Mouse (Mus musculus) liver, embryonic 11.5 days (tissue): ENCODE results near the gene Tmed4. TPM values are rescaled to one million over a fixed set of nuclear protein-coding genes. Genes with fewer than 3 reads are reported as not detected.

Experiments
- ATAC-seq: fragments of 200-750 bp; cut with Nextera tagmentation; replicated peaks from 2 replicates; pipeline ENCODE4 v1.8.0; 2017; ENCODE audit warnings: moderate number of reproducible peaks, mild to moderate bottlenecking, moderate TSS enrichment, moderate library complexity; ENCODE audit not compliant: low FRiP score
- DNase-seq: peaks from one replicate; pipeline ENCODE4 v3.0.0-alpha.2; 2017; ENCODE audit warnings: low spot score
- H3K27ac ChIP-seq: fragments of 300-500 bp; sonication (generic); 2 replicates; pipeline ENCODE4 v1.5.1; 2014; ENCODE audit warnings: mild to moderate bottlenecking, low read depth, low read length, control low read depth
- H3K27me3 ChIP-seq: fragments of 300-500 bp; sonication (generic); replicated peaks from 2 replicates; pipeline ENCODE4 v1.6.1; 2014; ENCODE audit warnings: low read length, mixed read lengths; ENCODE audit not compliant: control insufficient read depth, insufficient read depth
- H3K36me3 ChIP-seq: fragments of 300-500 bp; sonication (generic); 2 replicates; pipeline ENCODE4 v1.6.1; 2014; ENCODE audit warnings: mild to moderate bottlenecking, low read length, moderate library complexity, mixed read lengths; ENCODE audit not compliant: control insufficient read depth, insufficient read depth
- H3K4me1 ChIP-seq: fragments of 300-500 bp; sonication (generic); replicated peaks from 2 replicates; pipeline ENCODE4 v1.6.1; 2014; ENCODE audit warnings: low read length, mixed read lengths; ENCODE audit not compliant: control insufficient read depth, insufficient read depth
- H3K4me2 ChIP-seq: fragments of 300-500 bp; sonication (generic); 2 replicates; pipeline ENCODE4 v1.6.1; 2014; ENCODE audit warnings: mild to moderate bottlenecking, control low read depth, moderate library complexity
- H3K4me3 ChIP-seq: fragments of 300-500 bp; sonication (generic); 2 replicates; pipeline ENCODE4 v1.5.1; 2014; ENCODE audit warnings: low read depth, low read length, control low read depth
- H3K9ac ChIP-seq: fragments of 300-500 bp; sonication (generic); 2 replicates; pipeline ENCODE4 v1.6.1; 2014; ENCODE audit warnings: low read depth, low read length, control low read depth
- H3K9me3 ChIP-seq: fragments of 300-500 bp; sonication (generic); 2 replicates; pipeline ENCODE4 v1.6.1; 2016; ENCODE audit warnings: low read length, inconsistent platforms, mixed read lengths; ENCODE audit not compliant: control insufficient read depth
- WGBS: fragments of 180-500 bp; shearing (Covaris S2); extraction: QIAGEN DNeasy Blood & Tissue Kit; methylation state at CpG from one replicate; pipeline ENCODE4 v1.1.7; 2014; 5-methylcytosine and 5-hydroxymethylcytosine counted together
- polyA plus RNA-seq: library from polyadenylated mRNA; unstranded; fragments of >200 nt; fragmentation: Nextera tagmentation; extraction: Ambion mirVana; gene quantifications from 2 replicates; pipeline ENCODE4 v1.2.1, GENCODE M21; 2014

The Tmed4 gene
- polyA plus RNA-seq, 1 experiment from 2014 or later, result 76.2 TPM

GRCm38 (mm10) chr11:6302793-6303192 is 28.1 kb upstream of the Tmed4 start:
- H3K9me3 ChIP-seq, result no peaks in the 10 kb centered on the region
- H3K4me2 ChIP-seq, result no peak overlapping the region
- H3K9ac ChIP-seq, result no peak overlapping the region
- peaks cover 27% of the 10 kb centered on the region for H3K36me3 ChIP-seq
- no peak for ATAC-seq
- WGBS, result 88% methylated on average over 2 of the region's 2 CpGs
- no peaks in the 10 kb centered on the region for H3K27me3 ChIP-seq
- no peak overlapping the region for H3K4me3 ChIP-seq
- H3K27ac ChIP-seq, result no peak overlapping the region
- DNase-seq, result no peak
- no peaks in the 10 kb centered on the region for H3K4me1 ChIP-seq

DNA sequence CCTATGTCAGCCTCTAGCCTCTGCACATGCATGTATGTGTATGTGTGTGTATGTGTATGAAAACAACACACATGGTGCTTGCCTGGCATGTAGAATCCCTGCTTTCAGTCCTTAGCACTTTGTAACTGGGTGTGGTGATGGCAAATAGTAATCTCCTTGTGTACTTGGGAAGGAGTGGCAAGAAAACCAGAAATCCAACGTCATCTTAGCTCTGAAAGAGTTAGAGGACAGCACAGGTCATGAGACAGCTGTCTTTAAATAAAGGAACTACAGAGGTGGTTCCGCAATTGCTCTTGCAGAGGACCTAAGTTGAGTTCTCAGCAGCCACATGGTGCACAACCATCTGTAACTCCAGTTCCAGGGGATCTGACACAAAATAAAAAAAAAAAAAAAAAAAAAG is 24.8 kb upstream of the Tmed4 start:
- Histone ChIP-seq H3K9me3 (no peaks in the 10 kb centered on the region), H3K36me3 (peaks cover 28% of the 10 kb centered on the region), H3K27me3 (no peaks in the 10 kb centered on the region), H3K27ac (no peak overlapping the region), H3K9ac (no peak overlapping the region), H3K4me1 (peaks cover 11% of the 10 kb centered on the region), H3K4me3 (no peak overlapping the region), H3K4me2 (no peak overlapping the region)
- DNase-seq, result no peak
- WGBS, result 78% methylated on average over 2 of the region's 2 CpGs
- ATAC-seq, result no peak

DNA sequence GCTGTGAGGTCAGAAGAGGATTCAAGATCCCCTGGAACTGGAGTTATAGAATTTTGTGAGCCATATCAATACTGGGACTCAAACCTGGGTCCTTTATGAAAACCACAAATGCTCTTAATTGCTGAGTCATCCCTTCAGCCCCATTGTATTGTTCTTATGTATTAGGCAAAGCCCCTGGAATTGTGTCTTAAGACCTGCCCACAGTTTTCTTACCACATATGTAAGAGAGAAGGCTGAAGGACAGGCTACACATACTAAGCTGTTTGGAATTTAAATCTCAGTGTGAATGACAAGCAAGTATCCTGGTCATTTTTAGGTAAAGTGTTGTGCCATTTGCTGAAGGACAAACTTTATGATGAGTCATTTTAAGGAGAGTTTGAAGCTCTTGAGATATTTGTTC is 21.4 kb upstream of the Tmed4 start:
- Histone ChIP-seq H3K36me3 (peaks cover 23% of the 10 kb centered on the region), H3K4me3 (no peak overlapping the region), H3K4me1 (peaks cover 21% of the 10 kb centered on the region), H3K9ac (no peak overlapping the region), H3K4me2 (no peak overlapping the region), H3K9me3 (no peaks in the 10 kb centered on the region), H3K27me3 (no peaks in the 10 kb centered on the region), H3K27ac (no peak overlapping the region)
- no peak for ATAC-seq
- DNase-seq, result no peak

DNA sequence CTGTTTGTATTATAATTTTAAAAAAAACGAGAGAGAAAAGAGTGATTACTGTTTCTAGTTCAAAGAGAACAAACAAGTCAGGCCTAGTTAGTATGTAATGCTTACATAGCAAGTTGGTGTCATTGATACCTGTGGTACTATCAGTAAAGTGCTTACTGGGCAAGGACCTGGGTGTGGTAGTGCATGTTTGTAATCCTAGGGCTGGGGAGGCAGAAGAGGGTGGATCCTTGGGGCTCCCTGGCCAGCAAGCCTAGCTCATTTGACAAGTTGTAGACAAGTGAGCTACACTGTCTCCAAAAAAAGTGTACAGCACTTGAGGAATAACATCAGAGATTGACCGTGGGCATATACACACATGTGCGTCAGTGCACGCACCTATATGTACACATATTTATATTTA is 20.0 kb upstream of the Tmed4 start:
- 82% methylated on average over 4 of the region's 4 CpGs for WGBS
- Histone ChIP-seq H3K9ac (no peak overlapping the region), H3K4me2 (peak overlapping the region; percentile 78), H3K27ac (peak overlapping the region; percentile 85), H3K36me3 (peaks cover 19% of the 10 kb centered on the region), H3K4me1 (peaks cover 21% of the 10 kb centered on the region), H3K4me3 (no peak overlapping the region; the same call in 1 of the 2 replicates), H3K9me3 (no peaks in the 10 kb centered on the region), H3K27me3 (no peaks in the 10 kb centered on the region)
- no peak for DNase-seq
- peak; percentile 76 for ATAC-seq

DNA sequence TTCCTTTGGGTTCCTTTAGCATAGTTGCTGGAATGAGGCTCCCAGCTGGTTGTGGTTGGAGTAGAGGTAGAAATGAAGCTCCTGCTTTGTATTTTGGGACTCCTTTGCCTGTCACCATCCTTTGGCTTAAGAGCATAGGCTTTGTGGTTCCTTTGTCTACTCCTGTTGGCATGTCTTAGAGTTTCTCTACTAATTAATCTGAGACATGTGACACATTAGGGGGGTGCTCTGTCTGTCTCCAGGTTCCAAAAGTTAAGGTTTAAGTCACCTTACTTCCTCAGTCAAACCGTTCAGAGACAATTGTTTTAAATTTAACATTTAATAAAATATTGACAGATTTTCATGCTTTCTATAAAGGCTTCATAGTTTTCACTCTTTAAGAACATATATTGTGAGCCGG is 18.9 kb upstream of the Tmed4 start:
- 86% methylated on average over 2 of the region's 2 CpGs for WGBS
- Histone ChIP-seq H3K4me2 (peak overlapping the region; percentile 78), H3K9ac (no peak overlapping the region), H3K4me3 (no peak overlapping the region), H3K9me3 (no peaks in the 10 kb centered on the region), H3K4me1 (peaks cover 21% of the 10 kb centered on the region), H3K36me3 (peaks cover 11% of the 10 kb centered on the region), H3K27ac (no peak overlapping the region), H3K27me3 (no peaks in the 10 kb centered on the region)
- DNase-seq (no peak), ATAC-seq (no peak)

DNA sequence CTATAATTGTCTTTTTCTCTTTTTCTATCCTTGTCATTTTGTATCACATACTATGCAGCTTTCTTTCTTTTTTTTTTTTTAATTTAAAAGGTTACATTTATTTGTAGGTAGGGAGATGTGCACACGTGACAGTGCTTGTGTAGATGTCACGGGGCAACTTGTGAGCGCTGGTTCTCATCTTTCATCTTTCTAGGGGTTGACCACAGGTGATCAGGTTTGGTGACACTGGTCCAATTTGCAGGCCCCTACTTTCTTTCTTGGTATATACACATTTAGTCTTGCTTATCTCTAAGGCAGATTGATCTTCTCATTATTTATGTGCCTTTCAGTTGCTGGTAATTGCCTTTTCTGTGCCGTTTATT is 18.3 kb upstream of the Tmed4 start:
- ATAC-seq (no peak), DNase-seq (no peak)
- H3K4me3 ChIP-seq, result peak overlapping the region; percentile 78
- H3K27ac ChIP-seq, result 0 out of 2 replicates have a peak overlapping the region, but pooled peaks have one; percentile 87
- H3K4me1 ChIP-seq, result peaks cover 21% of the 10 kb centered on the region
- peak overlapping the region; percentile 78 for H3K4me2 ChIP-seq
- H3K9ac ChIP-seq, result no peak overlapping the region
- no peaks in the 10 kb centered on the region for H3K27me3 ChIP-seq
- 89% methylated on average over 4 of the region's 4 CpGs for WGBS
- peaks cover 8% of the 10 kb centered on the region for H3K36me3 ChIP-seq
- H3K9me3 ChIP-seq, result no peaks in the 10 kb centered on the region

DNA sequence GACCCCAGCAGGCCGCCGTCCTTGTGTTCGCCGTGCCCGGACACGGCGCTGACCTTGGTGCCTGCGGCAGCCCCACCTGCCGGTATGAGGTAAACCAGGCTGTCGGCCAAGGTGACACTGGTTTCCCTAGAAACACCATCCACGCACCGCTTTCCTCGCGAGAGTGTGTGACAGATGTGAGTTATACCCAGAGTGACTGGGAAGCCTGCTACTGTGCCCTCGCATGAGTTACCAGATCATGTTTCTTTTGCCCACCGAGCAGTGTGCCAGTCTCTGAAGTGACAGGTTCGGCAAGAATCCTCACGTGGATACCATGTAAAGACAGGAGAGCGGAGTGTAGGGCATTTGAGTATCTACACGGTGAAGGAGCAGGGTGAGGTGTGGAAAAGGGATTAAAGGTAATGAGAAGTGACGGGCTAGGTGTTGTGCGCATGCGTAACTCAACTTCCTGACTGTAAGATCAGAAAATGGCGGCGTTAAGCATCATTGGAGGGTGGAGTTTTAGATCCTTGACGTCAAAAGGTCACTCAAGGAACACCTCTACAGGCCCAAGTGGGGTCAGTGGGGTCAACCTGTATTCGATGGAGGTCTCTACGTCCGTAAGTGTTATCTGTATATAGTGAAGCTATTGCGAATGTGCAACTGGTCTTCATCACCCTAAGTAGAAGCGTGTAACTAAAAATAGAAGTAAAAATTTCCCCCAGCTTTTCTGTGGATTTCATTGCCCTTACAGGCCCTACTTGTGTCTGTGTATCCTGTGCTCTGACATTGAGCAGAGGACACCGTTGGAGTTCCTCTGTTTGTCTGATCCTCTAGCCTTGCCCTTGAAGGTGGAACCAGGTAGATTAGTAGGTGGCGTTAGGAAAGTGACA is 17.7 kb upstream of the Tmed4 start:
- Histone ChIP-seq H3K9me3 (no peaks in the 10 kb centered on the region), H3K36me3 (peaks cover 2% of the 10 kb centered on the region), H3K4me3 (peak overlapping the region; percentile 78), H3K4me2 (peak overlapping the region; percentile 78), H3K9ac (peak overlapping the region; percentile 79), H3K4me1 (peaks cover 21% of the 10 kb centered on the region), H3K27me3 (no peaks in the 10 kb centered on the region), H3K27ac (peak overlapping the region; percentile 87)
- DNase-seq, result no peak
- ATAC-seq, result peak; percentile 7; the same call in 1 of the 2 replicates
- WGBS, result 14% methylated on average over 33 of the region's 33 CpGs

GRCm38 (mm10) chr11:6291401-6292115 is 16.9 kb upstream of the Tmed4 start, which contains the start of gene Ogdh:
Gene Ogdh, plus strand, starts transcription at chr11:6291633.
- peak; percentile 93 for ATAC-seq
- peak; percentile 99 for DNase-seq
- H3K27ac ChIP-seq, result peak within 1 kb of the TSS; percentile 87
- peak within 1 kb of the TSS; percentile 79 for H3K9ac ChIP-seq
- no peaks in the 10 kb centered on the region for H3K36me3 ChIP-seq
- no peaks in the 10 kb centered on the region for H3K9me3 ChIP-seq
- no peaks in the 10 kb centered on the region for H3K27me3 ChIP-seq
- under 1% methylated on average over 77 of the region's 77 CpGs for WGBS
- peaks cover 21% of the 10 kb centered on the region for H3K4me1 ChIP-seq
- peak within 1 kb of the TSS; percentile 78 for H3K4me3 ChIP-seq
- peak within 1 kb of the TSS; percentile 78 for H3K4me2 ChIP-seq
